Mouse (Mus musculus): ENCODE results near the gene Vamp2.

GRCm38 (mm10) chr11:69121741-69122335 is 33.5 kb downstream of the Vamp2 start:
- TF ChIP-seq CTCF (conservative IDR thresholded peaks at IDR 0.05; ENCODE audit: low read length): no peak
- TF ChIP-seq POU5F1 (IDR thresholded peaks at IDR 0.05; ENCODE audit: borderline replicate concordance, low read length): no peak
- TF ChIP-seq NANOG (IDR thresholded peaks at IDR 0.05; ENCODE audit: borderline replicate concordance, low read length): no peak
